Mouse (Mus musculus) hindbrain, embryonic 10.5 days (tissue): ENCODE measurements at regions not wholly inside any gene's neighbourhood (a gene's known extent, or its start where the extent isn't known, plus 50 kb on each side); places are given as distances from the start of the nearest gene placed in this dataset.
"Not testable (repeated sequence)": the region's sequence is repeated elsewhere in the genome, so short reads cannot be mapped to it uniquely, and the experiment has no call there.

ENCODE experiments used
- DNase-seq: peaks from one replicate; pipeline ENCODE4 v3.0.0-alpha.2; 2017; ENCODE audit warnings: low spot score
- H3K27ac ChIP-seq: fragments of 300-500 bp; sonication (generic); 2 replicates; pipeline ENCODE4 v1.5.1; 2016; ENCODE audit warnings: mild to moderate bottlenecking, moderate library complexity
- H3K27me3 ChIP-seq: fragments of 300-500 bp; sonication (generic); 2 replicates; pipeline ENCODE4 v1.6.1; 2016; ENCODE audit warnings: mild to moderate bottlenecking; ENCODE audit not compliant: poor library complexity, insufficient read depth, severe bottlenecking
- H3K36me3 ChIP-seq: fragments of 300-500 bp; sonication (generic); 2 replicates; pipeline ENCODE4 v1.6.1; 2016; ENCODE audit warnings: mild to moderate bottlenecking, moderate library complexity
- H3K4me1 ChIP-seq: fragments of 300-500 bp; sonication (generic); replicated peaks from 2 replicates; pipeline ENCODE4 v1.6.1; 2016; ENCODE audit warnings: mild to moderate bottlenecking
- H3K4me3 ChIP-seq: fragments of 300-500 bp; sonication (generic); 2 replicates; pipeline ENCODE4 v1.5.1; 2016; ENCODE audit warnings: mild to moderate bottlenecking, moderate library complexity
- H3K9me3 ChIP-seq: fragments of 300-500 bp; sonication (generic); 2 replicates; pipeline ENCODE4 v1.6.1; 2016; ENCODE audit warnings: mild to moderate bottlenecking, moderate library complexity
- WGBS: fragments of 180-500 bp; shearing (Covaris S2); methylation state at CpG from one replicate; pipeline ENCODE4 v1.1.7; 2016; 5-methylcytosine and 5-hydroxymethylcytosine counted together

DNA sequence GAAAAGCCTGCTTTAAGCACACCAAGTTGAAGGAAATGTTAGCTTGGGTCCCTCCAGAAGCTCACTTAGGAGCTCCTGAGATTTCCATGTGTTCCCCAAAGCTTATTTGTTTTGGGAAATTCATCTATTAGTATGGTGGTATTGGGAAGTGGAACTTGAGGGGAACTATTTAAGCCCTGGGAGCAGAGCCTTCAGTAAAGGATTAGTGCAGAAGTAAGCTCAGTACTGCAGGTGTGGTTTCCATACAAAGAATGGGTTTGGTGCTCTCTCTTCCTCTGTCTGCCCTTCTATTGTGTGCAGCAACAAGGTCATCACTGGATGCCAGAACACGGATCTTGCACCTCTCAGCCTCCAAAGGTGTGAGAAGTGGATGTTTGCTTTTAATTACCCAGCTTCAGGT is 57.2 kb downstream of the Foxa2 start:
- WGBS = 64% methylated on average over 1 of the region's 1 CpGs
- peaks cover 65% of the 10 kb centered on the region for H3K27me3 ChIP-seq
- no peaks in the 10 kb centered on the region for H3K36me3 ChIP-seq
- H3K4me3 ChIP-seq = no peak overlapping the region
- DNase-seq = no peak
- H3K4me1 ChIP-seq = peaks cover 3% of the 10 kb centered on the region; the same call in 1 of the 2 replicates
- H3K9me3 ChIP-seq = no peaks in the 10 kb centered on the region
- H3K27ac ChIP-seq = no peak overlapping the region

- Histone ChIP-seq H3K36me3 (no peaks in the 10 kb centered on the region), H3K4me1 (peaks cover 6% of the 10 kb centered on the region; the same call in 1 of the 2 replicates), H3K4me3 (no peak overlapping the region), H3K9me3 (no peaks in the 10 kb centered on the region), H3K27me3 (peaks cover 69% of the 10 kb centered on the region), H3K27ac (no peak overlapping the region)
- DNase-seq = no peak
Observed at GRCm38 (mm10) chr2:147988586-147988985, 58.2 kb downstream of the Foxa2 start.

DNA sequence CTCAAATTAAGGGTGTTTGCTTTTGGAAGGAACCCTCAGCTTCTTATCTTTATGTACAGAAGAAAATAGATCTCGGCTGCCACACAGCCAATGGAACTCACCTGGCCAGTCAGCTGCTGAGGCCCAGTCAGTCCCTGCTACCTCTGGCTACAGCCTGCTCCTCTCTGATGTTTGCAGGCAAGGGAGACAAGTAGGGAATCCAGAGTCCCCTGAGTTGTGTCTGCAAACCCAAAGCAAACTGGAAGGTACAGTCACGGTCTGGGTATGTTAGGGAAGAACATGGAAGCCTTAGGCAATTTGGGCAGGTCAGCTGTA is 61.6 kb downstream of the Foxa2 start:
- no peak for DNase-seq
- H3K27ac ChIP-seq = no peak overlapping the region
- 87% methylated on average over 2 of the region's 2 CpGs for WGBS
- H3K27me3 ChIP-seq = peaks cover 83% of the 10 kb centered on the region
- H3K9me3 ChIP-seq = no peaks in the 10 kb centered on the region
- peaks cover 22% of the 10 kb centered on the region for H3K4me1 ChIP-seq
- no peaks in the 10 kb centered on the region for H3K36me3 ChIP-seq
- H3K4me3 ChIP-seq = no peak overlapping the region

DNA sequence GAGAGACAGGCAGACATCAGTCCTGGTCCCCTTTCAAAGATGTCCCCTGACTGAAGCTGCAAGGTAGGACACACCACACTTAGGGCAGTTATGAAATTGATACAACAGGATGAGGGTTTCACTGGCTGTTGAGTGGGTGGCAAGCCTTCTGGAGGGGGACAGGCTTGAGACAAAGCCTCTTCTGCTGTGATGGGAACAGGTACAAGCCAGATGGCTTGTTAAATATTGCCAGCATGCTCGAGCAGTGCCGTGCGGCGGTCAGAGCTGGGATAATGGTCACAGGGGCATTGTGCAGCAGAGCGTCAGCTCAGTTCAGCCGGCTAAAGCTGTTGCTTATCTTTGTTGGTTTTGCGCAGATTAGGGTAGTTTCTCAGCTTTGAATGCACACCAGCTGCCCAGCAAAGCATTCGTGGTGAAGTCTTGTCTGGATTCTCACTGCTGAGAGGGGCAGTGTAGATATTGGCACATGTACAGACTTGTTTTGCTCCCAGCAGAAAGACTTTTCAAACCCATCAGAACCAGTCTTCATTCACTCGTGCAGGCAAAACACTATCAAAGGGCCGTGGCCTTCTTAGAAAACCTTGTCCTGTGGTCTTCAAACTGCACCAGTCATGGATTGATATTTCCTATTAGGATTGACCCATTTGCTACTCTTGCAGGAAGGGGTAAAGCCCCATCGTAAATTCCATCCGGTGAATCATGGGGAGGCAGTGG is 62.1 kb downstream of the Foxa2 start:
- H3K9me3 ChIP-seq = no peaks in the 10 kb centered on the region
- DNase-seq = no peak
- WGBS = 67% methylated on average over 12 of the region's 12 CpGs
- peaks cover 22% of the 10 kb centered on the region for H3K4me1 ChIP-seq
- H3K4me3 ChIP-seq = no peak overlapping the region
- no peaks in the 10 kb centered on the region for H3K36me3 ChIP-seq
- no peak overlapping the region; the same call in 1 of the 2 replicates for H3K27ac ChIP-seq
- H3K27me3 ChIP-seq = peaks cover 83% of the 10 kb centered on the region

- Histone ChIP-seq H3K27me3 (peaks cover 90% of the 10 kb centered on the region), H3K36me3 (no peaks in the 10 kb centered on the region), H3K27ac (no peak overlapping the region), H3K4me1 (peaks cover 22% of the 10 kb centered on the region), H3K4me3 (no peak overlapping the region), H3K9me3 (no peaks in the 10 kb centered on the region)
- WGBS = 28% methylated on average over 6 of the region's 6 CpGs
- DNase-seq = peak; percentile 40
Observed at GRCm38 (mm10) chr2:147980929-147981479, 65.8 kb downstream of the Foxa2 start.

DNA sequence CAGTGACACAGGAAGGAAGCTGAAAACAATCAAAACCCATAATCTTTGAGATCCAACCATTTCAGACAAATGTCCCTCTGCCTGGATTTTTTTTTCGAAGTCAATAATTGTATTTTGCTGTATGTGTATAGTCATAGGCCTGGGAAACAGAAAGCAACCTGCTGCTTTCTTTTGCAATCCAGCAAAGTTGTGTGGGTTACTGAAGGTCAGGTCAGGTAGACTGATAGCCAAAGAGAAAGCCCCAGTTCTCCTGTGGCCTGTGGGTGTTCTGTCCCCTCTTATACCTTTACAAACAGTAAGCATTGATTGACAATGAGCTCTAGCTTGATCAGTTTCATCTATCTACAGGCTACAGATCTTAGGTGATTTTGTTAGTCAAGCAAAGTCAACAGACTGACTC is 66.4 kb downstream of the Foxa2 start:
- H3K27me3 ChIP-seq = peaks cover 90% of the 10 kb centered on the region

GRCm38 (mm10) chr2:147979660-147980364 is 67.0 kb downstream of the Foxa2 start:
- H3K36me3 ChIP-seq = no peaks in the 10 kb centered on the region
- H3K27me3 ChIP-seq = peaks cover 90% of the 10 kb centered on the region
- no peak overlapping the region for H3K27ac ChIP-seq
- no peaks in the 10 kb centered on the region for H3K9me3 ChIP-seq
- peaks cover 20% of the 10 kb centered on the region for H3K4me1 ChIP-seq
- no peak overlapping the region for H3K4me3 ChIP-seq
- 90% methylated on average over 4 of the region's 4 CpGs for WGBS
- no peak for DNase-seq

More for the DNA sequence above, 66.4 kb downstream of the Foxa2 start:
- H3K4me3 ChIP-seq = no peak overlapping the region
- no peak for DNase-seq
- peaks cover 22% of the 10 kb centered on the region for H3K4me1 ChIP-seq
- H3K27ac ChIP-seq = no peak overlapping the region
- H3K9me3 ChIP-seq = no peaks in the 10 kb centered on the region
- H3K36me3 ChIP-seq = no peaks in the 10 kb centered on the region
- WGBS = 93% methylated on average over 1 of the region's 1 CpGs

DNA sequence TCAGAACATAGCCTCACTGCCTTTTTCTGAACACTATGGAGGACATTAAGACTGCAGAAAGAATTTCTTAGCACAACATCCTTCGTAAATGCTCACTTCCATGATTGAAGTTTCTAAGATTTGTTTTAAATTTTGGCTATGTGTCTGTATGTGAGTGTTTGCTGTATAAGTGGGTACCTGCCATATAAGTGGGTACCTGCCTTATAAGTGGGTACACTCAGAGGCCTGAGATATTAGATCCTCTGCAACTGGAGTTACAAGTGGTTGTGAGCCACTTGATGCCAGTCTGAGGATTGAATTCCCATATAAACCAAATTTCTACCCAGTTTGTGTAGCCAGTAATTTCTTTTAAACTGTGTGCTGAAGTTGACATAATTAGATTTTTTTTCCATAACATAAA is 67.8 kb downstream of the Foxa2 start:
- Histone ChIP-seq H3K27me3 (peaks cover 90% of the 10 kb centered on the region), H3K36me3 (no peaks in the 10 kb centered on the region), H3K4me1 (peaks cover 16% of the 10 kb centered on the region), H3K4me3 (no peak overlapping the region), H3K9me3 (no peaks in the 10 kb centered on the region), H3K27ac (no peak overlapping the region)
- WGBS = 88% methylated on average over 1 of the region's 1 CpGs
- no peak for DNase-seq

DNA sequence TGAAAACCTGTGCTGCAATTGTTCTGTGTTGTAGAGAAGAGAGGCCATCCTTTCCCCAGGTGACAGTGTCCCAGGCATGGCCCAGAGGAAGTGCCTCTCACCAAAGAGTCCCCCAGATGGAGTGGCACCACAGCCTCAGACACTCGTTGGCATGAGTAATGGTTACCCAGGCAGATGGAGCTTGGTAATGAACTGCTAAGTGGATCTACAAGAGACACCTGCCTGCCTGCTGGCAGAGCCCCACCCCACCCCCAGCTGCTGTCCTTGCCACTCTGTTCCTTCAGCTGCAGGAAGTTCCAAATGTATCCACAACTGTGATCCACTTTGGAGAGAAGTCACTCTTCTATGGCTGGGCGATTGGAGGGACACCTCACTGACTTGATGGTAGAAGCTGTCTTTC is 72.0 kb downstream of the Foxa2 start:
- H3K27me3 ChIP-seq = peaks cover 81% of the 10 kb centered on the region
- H3K9me3 ChIP-seq = no peaks in the 10 kb centered on the region
- no peaks in the 10 kb centered on the region for H3K36me3 ChIP-seq
- H3K27ac ChIP-seq = no peak overlapping the region
- DNase-seq = no peak
- H3K4me3 ChIP-seq = no peak overlapping the region
- no peaks in the 10 kb centered on the region for H3K4me1 ChIP-seq
- WGBS = 60% methylated on average over 2 of the region's 2 CpGs

DNA sequence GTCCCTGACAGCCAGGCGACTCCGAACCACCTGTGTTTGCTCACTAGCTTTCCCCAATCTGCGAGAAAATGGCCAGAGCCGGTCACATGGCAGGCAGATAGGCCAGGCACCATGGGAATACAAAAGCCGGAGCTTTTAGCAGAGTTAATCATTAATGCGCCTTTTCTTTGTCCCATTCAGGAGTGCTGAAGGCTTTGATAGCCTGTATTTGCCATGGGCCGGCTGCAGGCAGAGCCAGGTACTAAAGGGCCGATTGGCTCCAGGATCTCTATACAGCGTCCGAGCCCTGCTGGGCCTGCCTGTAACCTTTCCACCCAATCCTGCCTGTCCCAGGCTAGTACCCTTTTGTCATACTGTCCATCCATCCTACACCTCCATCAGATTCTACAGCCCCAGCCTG is 78.1 kb downstream of the Foxa2 start:
- peaks cover 55% of the 10 kb centered on the region for H3K27me3 ChIP-seq
- WGBS = 29% methylated on average over 10 of the region's 10 CpGs
- H3K36me3 ChIP-seq = no peaks in the 10 kb centered on the region
- H3K4me3 ChIP-seq = no peak overlapping the region
- peaks cover 10% of the 10 kb centered on the region; the same call in 1 of the 2 replicates for H3K4me1 ChIP-seq
- H3K27ac ChIP-seq = no peak overlapping the region
- no peaks in the 10 kb centered on the region for H3K9me3 ChIP-seq
- no peak for DNase-seq

DNA sequence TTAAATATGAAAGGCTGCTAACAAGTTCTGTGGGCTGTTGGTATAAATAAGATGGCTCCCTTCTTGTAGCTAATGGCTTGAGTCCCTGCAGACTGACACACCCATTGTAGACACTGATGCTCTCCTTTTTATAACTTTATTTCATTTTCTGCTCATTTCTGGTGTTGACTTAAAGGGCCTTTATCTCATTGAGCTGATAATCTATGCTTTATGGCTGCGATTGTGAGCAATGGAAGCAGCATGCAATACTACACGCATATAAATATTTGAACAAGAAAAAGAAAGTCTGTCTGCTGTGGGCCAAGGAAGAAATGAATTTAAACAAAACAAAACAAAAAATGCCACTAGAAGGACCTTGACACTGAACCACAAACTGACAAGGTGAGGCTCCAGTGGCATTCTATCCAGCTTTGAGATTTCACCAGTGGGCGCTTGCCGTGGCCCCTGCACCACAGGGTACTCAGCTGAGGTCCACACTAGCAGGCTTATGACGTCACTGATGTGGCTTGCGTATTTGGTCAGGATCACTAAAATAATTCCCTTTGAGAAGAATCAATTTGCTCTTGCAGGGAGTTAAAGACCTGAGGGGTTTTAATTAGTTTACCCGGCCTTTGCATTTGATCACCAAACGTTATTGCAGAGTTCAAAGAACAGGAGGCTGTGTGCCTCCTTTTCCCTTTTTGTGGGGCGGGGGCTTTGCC is 78.8 kb downstream of the Foxa2 start:
- Histone ChIP-seq H3K4me1 (peaks cover 10% of the 10 kb centered on the region; the same call in 1 of the 2 replicates), H3K4me3 (no peak overlapping the region), H3K36me3 (no peaks in the 10 kb centered on the region), H3K9me3 (no peaks in the 10 kb centered on the region), H3K27ac (no peak overlapping the region), H3K27me3 (peaks cover 48% of the 10 kb centered on the region)
- no peak for DNase-seq
- WGBS = 66% methylated on average over 9 of the region's 9 CpGs

DNA sequence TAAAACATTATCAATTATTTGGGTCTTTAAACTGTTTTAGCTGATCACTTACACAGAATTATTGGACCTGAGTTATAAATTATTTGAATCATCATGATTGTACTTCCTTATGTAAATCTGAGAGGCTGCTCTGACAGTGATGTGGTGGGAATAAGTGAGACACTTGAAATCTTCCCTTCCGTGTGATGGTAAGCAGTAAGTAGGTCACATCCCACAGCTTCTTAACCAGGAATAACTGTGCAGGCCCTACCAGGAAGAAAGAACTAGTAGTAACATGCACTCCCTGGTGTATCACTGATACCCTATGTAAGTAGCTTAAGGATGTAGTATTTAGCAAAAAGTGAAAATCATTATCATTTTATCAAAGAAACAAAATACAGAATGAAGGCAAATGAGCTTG is 83.5 kb downstream of the Foxa2 start:
- H3K27me3 ChIP-seq = peaks cover 28% of the 10 kb centered on the region
- DNase-seq, H3K9me3 ChIP-seq, H3K4me1 ChIP-seq, H3K4me3 ChIP-seq, H3K27ac ChIP-seq, H3K36me3 ChIP-seq: not testable (repeated sequence)
- 98% methylated on average over 1 of the region's 1 CpGs for WGBS

- DNase-seq = no peak
- H3K4me1 ChIP-seq = 0 out of 2 replicates have a peak, but pooled peaks cover 2% of the 10 kb centered on the region
- H3K9me3 ChIP-seq = no peaks in the 10 kb centered on the region
- 64% methylated on average over 6 of the region's 6 CpGs for WGBS
- H3K27me3 ChIP-seq = peaks cover 13% of the 10 kb centered on the region
- no peaks in the 10 kb centered on the region for H3K36me3 ChIP-seq
- H3K4me3 ChIP-seq = no peak overlapping the region
- H3K27ac ChIP-seq = no peak overlapping the region
Observed at GRCm38 (mm10) chr2:147961633-147962032, 85.1 kb downstream of the Foxa2 start.
